Mouse (Mus musculus): Measurements from ENCODE around the gene Limch1.

GRCm38 (mm10) chr5:66996124-66996523, 250.5 kb downstream of the Limch1 start:
- TF ChIP-seq CTCF (conservative IDR thresholded peaks at IDR 0.05; ENCODE audit: low read length) (no peak), POU5F1 (IDR thresholded peaks at IDR 0.05; ENCODE audit: borderline replicate concordance, low read length) (no peak), NANOG (IDR thresholded peaks at IDR 0.05; ENCODE audit: borderline replicate concordance, low read length) (no peak)
